Mouse (Mus musculus) limb, embryonic 14.5 days (tissue): ENCODE measurements around the gene Slc5a2. TPM values are rescaled to one million over a fixed set of nuclear protein-coding genes. Genes with fewer than 3 reads are reported as not detected.

ENCODE experiments used
- ATAC-seq: fragments of 200-750 bp; cut with Nextera tagmentation; 2 replicates; pipeline ENCODE4 v1.8.0; 2017; ENCODE audit warnings: low read depth, moderate number of reproducible peaks, moderate TSS enrichment; ENCODE audit not compliant: low FRiP score
- DNase-seq: peaks from one replicate; pipeline ENCODE4 v3.0.0-alpha.2; 2015; ENCODE audit warnings: low spot score
- H3K27ac ChIP-seq: fragments of 300-500 bp; sonication (generic); replicated peaks from 2 replicates; pipeline ENCODE4 v1.5.1; 2014; ENCODE audit warnings: low read depth, mild to moderate bottlenecking, low read length, moderate library complexity, mixed read lengths
- H3K27me3 ChIP-seq: fragments of 300-500 bp; sonication (generic); 2 replicates; pipeline ENCODE4 v1.6.1; 2014; ENCODE audit warnings: low read length, mixed read lengths; ENCODE audit not compliant: control insufficient read depth, insufficient read depth
- H3K36me3 ChIP-seq: fragments of 300-500 bp; sonication (generic); 2 replicates; pipeline ENCODE4 v1.6.1; 2014; ENCODE audit warnings: mild to moderate bottlenecking, low read length, moderate library complexity, mixed read lengths; ENCODE audit not compliant: control insufficient read depth, insufficient read depth
- H3K4me1 ChIP-seq: fragments of 300-500 bp; sonication (generic); 2 replicates; pipeline ENCODE4 v1.6.1; 2014; ENCODE audit warnings: antibody characterized with exemption, low read length, mixed read lengths; ENCODE audit not compliant: control insufficient read depth, insufficient read depth
- H3K4me2 ChIP-seq: fragments of 300-500 bp; sonication (generic); replicated peaks from 2 replicates; pipeline ENCODE4 v1.6.1; 2014; ENCODE audit warnings: low read depth, mild to moderate bottlenecking, low read length, moderate library complexity; ENCODE audit not compliant: severe bottlenecking
- H3K4me3 ChIP-seq: fragments of 300-500 bp; sonication (generic); replicated peaks from 2 replicates; pipeline ENCODE4 v1.5.1; 2014; ENCODE audit warnings: low read length
- H3K9ac ChIP-seq: fragments of 300-500 bp; sonication (generic); 2 replicates; pipeline ENCODE4 v1.6.1; 2014; ENCODE audit warnings: mild to moderate bottlenecking, low read depth, low read length, moderate library complexity; ENCODE audit not compliant: severe bottlenecking
- H3K9me3 ChIP-seq: fragments of 300-500 bp; sonication (generic); 2 replicates; pipeline ENCODE4 v1.6.1; 2016; ENCODE audit warnings: low read length; ENCODE audit not compliant: control insufficient read depth
- POLR2A ChIP-seq: fragments of 200-500 bp; IDR thresholded peaks from 2 replicates; pipeline ENCODE4 v1.8.0; 2012; ENCODE audit warnings: inconsistent platforms, mild to moderate bottlenecking, moderate library complexity, borderline replicate concordance; ENCODE audit not compliant: insufficient read depth, insufficient read length; ENCODE audit errors: extremely low read depth
- WGBS: fragments of 180-500 bp; shearing (Covaris S2); extraction: QIAGEN DNeasy Blood & Tissue Kit; methylation state at CpG from one replicate; pipeline ENCODE4 v1.1.7; 2014; 5-methylcytosine and 5-hydroxymethylcytosine counted together
- polyA plus RNA-seq, 2 experiments: library from polyadenylated mRNA; depleted of rRNA in 1 of 2; stranded (reverse) in 1 of 2; unstranded in 1 of 2; fragments of >200 nt; fragmentation: Nextera tagmentation in 1 of 2; extraction: Ambion mirVana in 1 of 2; gene quantifications; 2 replicates each; pipeline versions ENCODE4 v1.2.1 to v1.2.3; 2012 to 2014

Gene Slc5a2
- polyA plus RNA-seq, 2 experiments: 0.04 TPM; not detected in 1

DNA sequence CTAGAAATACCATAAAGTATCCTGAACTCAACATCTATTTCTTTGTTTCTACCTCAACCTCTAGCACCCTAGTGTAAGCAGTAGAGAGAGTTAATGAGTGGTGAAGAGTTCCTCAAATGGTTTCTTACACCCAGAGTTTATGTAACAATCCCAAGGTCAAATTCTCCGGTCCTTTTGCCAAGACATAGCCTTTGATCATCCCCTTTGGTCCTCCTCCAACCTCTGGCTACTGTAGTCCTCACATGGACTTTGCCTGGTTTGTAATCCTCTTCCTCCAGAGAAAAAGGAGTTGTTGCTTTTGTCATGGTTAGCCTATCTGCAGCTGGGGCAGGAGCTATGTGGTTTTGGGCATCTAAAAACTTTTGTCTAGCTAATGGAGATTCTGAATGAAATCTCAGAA is 30.0 kb upstream of the Slc5a2 start:
- WGBS: 100% methylated on average over 1 of the region's 1 CpGs
- no peak overlapping the region for H3K27ac ChIP-seq
- DNase-seq (no peak), ATAC-seq (no peak)
- peaks cover 13% of the 10 kb centered on the region for H3K4me1 ChIP-seq
- no peaks in the 10 kb centered on the region for H3K9me3 ChIP-seq
- H3K27me3 ChIP-seq: no peaks in the 10 kb centered on the region
- no peak overlapping the region for H3K9ac ChIP-seq
- H3K36me3 ChIP-seq: peaks cover 10% of the 10 kb centered on the region
- no peak overlapping the region for H3K4me3 ChIP-seq
- H3K4me2 ChIP-seq: no peak overlapping the region
- no peak for TF ChIP-seq POLR2A

DNA sequence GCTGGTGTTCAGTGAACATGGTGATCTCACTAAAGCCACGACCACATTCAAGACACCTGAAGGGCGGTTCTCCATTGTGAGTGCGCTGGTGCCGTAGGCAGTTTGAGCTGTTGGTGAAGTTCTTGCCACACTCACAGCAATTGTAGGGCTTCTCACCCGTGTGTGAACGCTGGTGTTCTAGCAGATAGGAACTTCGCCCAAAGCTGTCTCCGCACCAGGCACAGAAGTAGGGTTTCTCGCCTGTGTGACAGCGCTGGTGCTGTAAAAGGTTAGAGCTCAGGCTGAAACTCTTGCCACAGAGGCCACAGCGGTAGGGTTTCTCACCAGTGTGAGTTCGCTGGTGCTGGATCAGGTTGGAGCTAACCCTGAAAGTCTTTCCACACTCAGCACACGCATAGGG is 29.0 kb upstream of the Slc5a2 start:
- TF ChIP-seq POLR2A: no peak
- DNase-seq: no peak
- WGBS: 97% methylated on average over 13 of the region's 13 CpGs
- Histone ChIP-seq H3K36me3 (peaks cover 15% of the 10 kb centered on the region), H3K4me3 (0 out of 2 replicates have a peak overlapping the region, but pooled peaks have one; percentile 74), H3K27ac (no peak overlapping the region), H3K9ac (peak overlapping the region; percentile 84; the same call in 1 of the 2 replicates), H3K4me1 (peaks cover 13% of the 10 kb centered on the region), H3K9me3 (no peaks in the 10 kb centered on the region), H3K4me2 (no peak overlapping the region), H3K27me3 (no peaks in the 10 kb centered on the region)
- ATAC-seq: no peak

DNA sequence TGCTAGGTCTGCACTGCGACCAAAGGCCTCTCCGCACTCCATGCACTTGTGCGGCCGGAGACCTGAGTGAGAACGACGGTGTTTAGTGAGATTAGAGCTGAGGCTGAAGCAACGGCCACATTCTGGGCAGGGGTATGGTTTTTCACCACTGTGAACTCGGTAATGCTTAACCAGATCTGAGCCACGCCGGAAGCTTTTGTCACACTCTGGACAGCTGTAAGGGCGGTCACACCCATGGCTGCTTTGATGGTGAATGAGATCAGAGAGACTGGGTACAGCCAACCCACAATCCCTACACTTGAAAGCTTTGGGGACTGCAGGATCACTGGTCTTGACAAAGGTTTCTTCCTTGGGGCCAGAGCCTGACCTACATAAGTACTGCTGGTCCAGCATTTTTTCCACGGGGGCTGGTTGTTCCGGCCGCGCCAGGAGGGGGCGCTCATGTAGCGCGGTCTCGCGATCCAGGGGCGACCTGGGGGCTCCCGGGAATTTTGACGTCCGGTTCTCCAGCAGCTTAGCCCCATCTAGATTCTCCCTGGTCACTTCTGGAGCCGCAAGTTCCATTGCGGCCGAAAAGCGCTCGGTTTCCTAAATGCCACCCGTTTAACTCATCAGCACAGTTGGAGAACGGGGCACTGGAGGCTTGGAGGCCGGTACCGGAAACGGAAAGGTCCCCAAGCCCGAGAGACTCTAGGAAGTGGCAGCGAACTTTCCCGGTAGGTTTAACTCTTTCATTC is 28.4 kb upstream of the Slc5a2 start, which contains the start of gene Armc5:
Gene Armc5 (plus strand): TSS at position 487 of the 737 bp plus-strand sequence.
- Histone ChIP-seq H3K4me3 (peak within 1 kb of the TSS; percentile 74), H3K36me3 (peaks cover 17% of the 10 kb centered on the region), H3K27ac (peak within 1 kb of the TSS; percentile 98), H3K4me1 (peaks cover 13% of the 10 kb centered on the region), H3K27me3 (no peaks in the 10 kb centered on the region), H3K9me3 (no peaks in the 10 kb centered on the region), H3K9ac (peak within 1 kb of the TSS; percentile 84), H3K4me2 (peak within 1 kb of the TSS; percentile 69)
- TF ChIP-seq POLR2A: no peak
- WGBS: 26% methylated on average over 37 of the region's 37 CpGs
- DNase-seq (peak; percentile 83), ATAC-seq (peak; percentile 23; the same call in 1 of the 2 replicates)

DNA sequence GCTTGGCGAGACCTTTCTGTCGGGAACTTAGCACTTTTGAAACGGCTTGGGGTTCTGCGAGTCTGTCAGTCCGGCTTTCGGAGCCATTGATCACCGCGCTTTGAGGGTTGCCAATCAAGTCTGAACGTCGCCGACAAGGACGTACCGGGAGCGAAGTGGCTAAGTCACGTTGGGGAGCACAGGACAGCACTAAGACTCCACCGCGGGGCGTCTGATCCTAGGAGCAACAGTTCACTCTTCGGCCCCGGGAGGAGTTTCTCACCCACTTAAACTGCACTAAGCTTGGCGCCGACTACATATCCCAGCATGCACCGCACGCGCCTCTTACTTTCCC is 27.9 kb upstream of the Slc5a2 start:
- DNase-seq: no peak
- peak overlapping the region; percentile 74 for H3K4me3 ChIP-seq
- H3K27me3 ChIP-seq: no peaks in the 10 kb centered on the region
- peaks cover 22% of the 10 kb centered on the region for H3K36me3 ChIP-seq
- no peak for ATAC-seq
- no peak for TF ChIP-seq POLR2A
- peak overlapping the region; percentile 69 for H3K4me2 ChIP-seq
- H3K9me3 ChIP-seq: no peaks in the 10 kb centered on the region
- peak overlapping the region; percentile 84 for H3K9ac ChIP-seq
- peaks cover 13% of the 10 kb centered on the region for H3K4me1 ChIP-seq
- peak overlapping the region; percentile 98 for H3K27ac ChIP-seq
- under 1% methylated on average over 25 of the region's 25 CpGs for WGBS

DNA sequence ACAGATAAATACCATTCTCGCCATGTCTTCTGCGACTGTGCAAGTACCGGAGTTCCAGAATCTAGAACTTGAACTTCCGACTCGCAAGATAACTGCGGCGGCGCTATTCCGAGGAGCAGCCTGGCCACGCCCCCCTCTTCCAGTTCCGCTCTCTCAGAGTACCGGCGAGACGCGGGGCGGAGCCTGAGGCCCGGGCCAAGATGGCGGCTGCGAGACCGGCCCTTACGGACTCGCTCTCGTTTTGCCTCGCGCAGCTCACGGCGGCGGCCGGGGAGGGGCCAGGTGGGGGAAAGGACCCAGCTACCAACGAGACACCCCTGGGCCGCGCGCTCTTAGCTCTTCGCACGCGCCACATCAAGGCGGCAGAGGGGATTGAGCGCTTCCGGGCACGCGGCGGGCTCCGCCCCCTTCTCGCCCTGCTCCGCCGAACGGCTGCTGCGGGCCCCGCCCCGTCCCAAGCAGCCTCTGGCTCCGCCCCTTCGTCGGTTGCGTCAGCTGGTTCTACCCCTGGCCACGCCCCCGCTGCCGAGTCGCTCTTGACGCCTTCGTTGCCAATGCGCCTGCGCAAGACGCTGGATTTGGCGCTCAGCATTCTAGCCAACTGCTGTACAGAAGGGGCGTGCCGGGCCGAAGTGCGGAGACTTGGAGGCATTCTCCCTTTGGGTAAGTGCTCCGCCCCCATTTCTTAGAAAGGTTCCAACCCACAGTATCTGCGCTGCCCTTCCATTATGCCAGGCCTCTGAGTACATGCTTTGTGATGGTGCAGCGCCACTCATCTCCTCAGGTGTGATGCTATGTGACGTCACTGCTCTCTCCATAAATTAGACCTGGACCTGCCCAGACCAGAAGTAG is 27.3 kb upstream of the Slc5a2 start, which contains the start of gene 9130023H24Rik:
Gene 9130023H24Rik (minus strand): TSS at position 105 of the 852 bp plus-strand sequence.
- peak; percentile 92 for ATAC-seq
- peak; percentile 100 for DNase-seq
- Histone ChIP-seq H3K4me2 (peak within 1 kb of the TSS; percentile 72), H3K27me3 (no peaks in the 10 kb centered on the region), H3K9ac (peak within 1 kb of the TSS; percentile 84), H3K9me3 (no peaks in the 10 kb centered on the region), H3K36me3 (peaks cover 28% of the 10 kb centered on the region), H3K4me3 (peak within 1 kb of the TSS; percentile 74), H3K4me1 (peaks cover 13% of the 10 kb centered on the region), H3K27ac (peak within 1 kb of the TSS; percentile 98)
- under 1% methylated on average over 45 of the region's 72 CpGs for WGBS
- TF ChIP-seq POLR2A: peak; percentile 76; the same call in 1 of the 2 replicates
